Mouse (Mus musculus) kidney, embryonic 14.5 days (tissue): ENCODE measurements around the gene Snrpb2. TPM values are rescaled to one million over a fixed set of nuclear protein-coding genes. Genes with fewer than 3 reads are reported as not detected.

ENCODE experiments used
- ATAC-seq: fragments of 200-750 bp; cut with Nextera tagmentation; 2 replicates; pipeline ENCODE4 v1.8.0; 2017; ENCODE audit warnings: moderate number of reproducible peaks, mild to moderate bottlenecking, moderate TSS enrichment, moderate library complexity; ENCODE audit not compliant: low FRiP score, low TSS enrichment
- H3K27ac ChIP-seq: fragments of 300-500 bp; sonication (generic); 2 replicates; pipeline ENCODE4 v1.5.1; 2014; ENCODE audit warnings: low read depth, mild to moderate bottlenecking, low read length, moderate library complexity, mixed read lengths
- H3K27me3 ChIP-seq: fragments of 300-500 bp; sonication (generic); 2 replicates; pipeline ENCODE4 v1.6.1; 2014; ENCODE audit warnings: mild to moderate bottlenecking, low read length; ENCODE audit not compliant: control insufficient read depth, insufficient read depth
- H3K36me3 ChIP-seq: fragments of 300-500 bp; sonication (generic); 2 replicates; pipeline ENCODE4 v1.6.1; 2014; ENCODE audit warnings: low read length, mixed read lengths; ENCODE audit not compliant: control insufficient read depth, insufficient read depth
- H3K4me1 ChIP-seq: fragments of 300-500 bp; sonication (generic); 2 replicates; pipeline ENCODE4 v1.6.1; 2014; ENCODE audit warnings: low read length, mixed read lengths; ENCODE audit not compliant: control insufficient read depth, insufficient read depth
- H3K4me2 ChIP-seq: fragments of 300-500 bp; sonication (generic); replicated peaks from 2 replicates; pipeline ENCODE4 v1.6.1; 2014; ENCODE audit warnings: low read depth, mild to moderate bottlenecking, low read length
- H3K4me3 ChIP-seq: fragments of 300-500 bp; sonication (generic); 2 replicates; pipeline ENCODE4 v1.5.1; 2014; ENCODE audit warnings: mild to moderate bottlenecking, low read length
- H3K9ac ChIP-seq: fragments of 300-500 bp; sonication (generic); 2 replicates; pipeline ENCODE4 v1.6.1; 2014; ENCODE audit warnings: low read depth, mild to moderate bottlenecking, low read length, moderate library complexity
- H3K9me3 ChIP-seq: fragments of 300-500 bp; sonication (generic); 2 replicates; pipeline ENCODE4 v1.6.1; 2016; ENCODE audit warnings: low read length; ENCODE audit not compliant: control insufficient read depth
- WGBS: fragments of 180-500 bp; shearing (Covaris S2); extraction: QIAGEN DNeasy Blood & Tissue Kit; methylation state at CpG from one replicate; pipeline ENCODE4 v1.1.7; 2014; 5-methylcytosine and 5-hydroxymethylcytosine counted together
- polyA plus RNA-seq: library from polyadenylated mRNA; unstranded; fragments of >200 nt; fragmentation: Nextera tagmentation; extraction: Ambion mirVana; gene quantifications from 2 replicates; pipeline ENCODE4 v1.2.1, GENCODE M21; 2014

The Snrpb2 gene
- polyA plus RNA-seq, 1 experiment from 2014 or later, result 102 TPM

DNA sequence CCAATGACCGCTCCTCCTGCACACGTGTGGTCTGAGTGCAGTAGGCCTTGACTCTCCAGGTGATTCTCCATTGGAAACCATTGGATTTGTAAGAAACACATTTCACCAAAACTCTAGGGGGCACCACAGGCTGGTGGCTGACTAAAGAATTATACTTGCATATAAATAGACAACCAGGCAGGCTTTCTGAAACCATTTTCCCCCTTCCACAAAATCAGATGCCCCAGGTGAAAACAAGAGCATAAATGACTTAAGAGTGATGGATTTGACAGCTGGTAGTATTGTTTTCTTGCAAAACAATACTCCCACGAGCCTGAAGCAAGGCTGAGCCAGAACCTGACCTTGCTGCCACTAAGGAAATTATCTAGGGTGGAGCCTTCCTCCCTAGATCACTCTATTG lies 54.6 kb downstream of the Snrpb2 start:
- Histone ChIP-seq H3K36me3 (no peaks in the 10 kb centered on the region), H3K4me2 (no peak overlapping the region), H3K4me3 (no peak overlapping the region), H3K4me1 (no peaks in the 10 kb centered on the region), H3K9me3 (no peaks in the 10 kb centered on the region), H3K27me3 (no peaks in the 10 kb centered on the region), H3K9ac (no peak overlapping the region), H3K27ac (no peak overlapping the region)
- 59% methylated on average over 3 of the region's 3 CpGs for WGBS
- no peak for ATAC-seq

DNA sequence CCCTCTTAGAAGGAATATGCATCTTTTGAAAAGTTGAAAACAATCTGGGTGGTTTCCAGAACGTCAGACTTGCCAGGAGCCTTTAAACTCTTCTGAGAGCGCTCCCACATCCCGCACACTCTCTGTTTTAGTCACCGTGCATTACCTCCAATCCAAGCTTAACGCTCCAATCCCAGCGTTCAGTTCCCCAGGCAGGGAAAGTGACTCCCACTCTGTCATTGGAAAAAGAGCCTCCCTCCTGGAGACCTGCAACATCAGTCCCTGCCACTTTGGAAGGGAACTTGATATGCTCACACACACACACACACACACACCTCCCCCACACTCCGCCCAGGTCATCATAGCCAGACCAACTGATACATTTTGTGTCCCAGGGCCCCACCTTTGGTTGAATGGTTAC lies 55.4 kb downstream of the Snrpb2 start:
- H3K4me3 ChIP-seq, result no peak overlapping the region
- no peak overlapping the region for H3K27ac ChIP-seq
- no peak for ATAC-seq

More for the DNA sequence above, 55.4 kb downstream of the Snrpb2 start:
- no peaks in the 10 kb centered on the region for H3K4me1 ChIP-seq
- 64% methylated on average over 7 of the region's 7 CpGs for WGBS
- no peaks in the 10 kb centered on the region for H3K9me3 ChIP-seq
- no peaks in the 10 kb centered on the region for H3K27me3 ChIP-seq
- no peak overlapping the region for H3K9ac ChIP-seq
- no peaks in the 10 kb centered on the region for H3K36me3 ChIP-seq
- no peak overlapping the region for H3K4me2 ChIP-seq

Other genes with a start within 250 kb of the Snrpb2 start
- gene Kif16b, start 161.5 kb upstream of the Snrpb2 start, polyA plus RNA-seq, result 9.0 and 17.1 TPM in 2 replicates
- 0.23 and 0.41 TPM in 2 replicates for gene Otor, start 15.4 kb downstream of the Snrpb2 start, polyA plus RNA-seq